20 mouse cellular contexts compared by ENCODE assay signal in genomic region chr14:14681611-14682010, GRCm38 (mm10).
"Had no signal": no experiment of that assay in that cellular context is flagged by ENCODE, and none has a peak within 500 bp of the region (broad histone marks: within the 10 kb centered on the region; RNA-seq: fewer than 3 reads in every experiment).

No protein-coding gene starts in this region.

- ATAC-seq: intestine, postnatal 0 days; midbrain, embryonic 13.5 days; midbrain, embryonic 16.5 days had no signal

- H3K27ac ChIP-seq: kidney, postnatal 0 days; layer of hippocampus, adult 2 months; left cerebral cortex, adult 2 months; liver, embryonic 13.5 days; midbrain, embryonic 10.5 days; midbrain, embryonic 13.5 days; neural tube, embryonic 13.5 days had no signal

- H3K36me3 ChIP-seq: liver, embryonic 13.5 days; midbrain, embryonic 10.5 days; midbrain, embryonic 13.5 days; neural tube, embryonic 13.5 days had no signal

- DNase-seq: kidney, adult 8-10 months; kidney, postnatal 25 days; layer of hippocampus, postnatal 36 days; liver, embryonic 13.5 days; lung, adult 2 months; lung, postnatal 14 days; lung, postnatal 4 days; retina, postnatal 1 day; thymus, adult 18-20 months; thymus, postnatal 36 days had no signal

- H3K4me3 ChIP-seq: layer of hippocampus, adult 2 months; left cerebral cortex, adult 2 months; liver, embryonic 13.5 days; megakaryocyte, embryonic 14.5 days; midbrain, embryonic 10.5 days; midbrain, embryonic 13.5 days; myocyte; neural tube, embryonic 13.5 days had no signal

- H3K4me1 ChIP-seq: liver, embryonic 13.5 days; midbrain, embryonic 10.5 days; midbrain, embryonic 13.5 days; neural tube, embryonic 13.5 days had no signal

- H3K27me3 ChIP-seq: liver, embryonic 13.5 days; megakaryocyte, embryonic 14.5 days; midbrain, embryonic 13.5 days; neural tube, embryonic 13.5 days had no signal
